Mouse (Mus musculus) heart, postnatal 14 days (tissue): ENCODE measurements at regions not wholly inside any gene's neighbourhood (a gene's known extent, or its start where the extent isn't known, plus 50 kb on each side); places are given as distances from the start of the nearest gene placed in this dataset.

Experiments
- DNase-seq, 2 experiments: peaks; one replicate each; pipeline ENCODE4 v3.0.0; 2021 to 2022
- intact Hi-C: fragments of 180-260 bp; cut with DNase I; formaldehyde crosslinking; loops from one replicate; pipeline ENCODE4 v1.15.1; 2025

- DNase-seq: no peak
- intact Hi-C loops: no loop called here
Measured at GRCm38 (mm10) chr10:118501571-118501970, 60.7 kb downstream of the Ifng start.

GRCm38 (mm10) chr10:118504811-118505210 lies 64.0 kb downstream of the Ifng start:
- peak in 1 of 2 experiments; percentile 3 for DNase-seq
- intact Hi-C loops: no loop called here

GRCm38 (mm10) chr10:118506154-118506553 lies 65.3 kb downstream of the Ifng start:
- intact Hi-C loops: no loop called here
- DNase-seq: no peak

- peak in 1 of 2 experiments; percentile 1 for DNase-seq
- intact Hi-C loops: no loop called here
Measured at GRCm38 (mm10) chr10:118507630-118508029, 66.8 kb downstream of the Ifng start.

GRCm38 (mm10) chr10:118516839-118517238 lies 76.0 kb downstream of the Ifng start:
- DNase-seq: no peak
- intact Hi-C loops: no loop called here

- intact Hi-C loops: no loop called here
- DNase-seq: no peak
Measured at GRCm38 (mm10) chr10:118517995-118518394, 77.1 kb downstream of the Ifng start.

- intact Hi-C loops: loop anchor here (2.0 to 5.0 kb wide), 2 partner anchors 104 to 389 kb away; partner anchors contain the start of gene Ifng
- peak in 1 of 2 experiments; percentile 13 for DNase-seq
Measured at GRCm38 (mm10) chr10:118545966-118546365, 105.1 kb downstream of the Ifng start.

GRCm38 (mm10) chr10:118550201-118550600 lies 109.4 kb downstream of the Ifng start:
- intact Hi-C loops: no loop called here
- DNase-seq: no peak

- DNase-seq: no peak
- intact Hi-C loops: no loop called here
Measured at GRCm38 (mm10) chr10:118558848-118559247, 118.0 kb downstream of the Ifng start.

GRCm38 (mm10) chr10:118564041-118564440 lies 123.2 kb downstream of the Ifng start:
- no peak for DNase-seq
- intact Hi-C loops: no loop called here

- no peak for DNase-seq
- intact Hi-C loops: no loop called here
Measured at GRCm38 (mm10) chr10:118564528-118565268, 123.9 kb downstream of the Ifng start.

- intact Hi-C loops: no loop called here
- DNase-seq: no peak
Measured at GRCm38 (mm10) chr10:118568617-118569016, 127.8 kb downstream of the Ifng start.

GRCm38 (mm10) chr10:118569424-118569823 lies 128.6 kb downstream of the Ifng start:
- intact Hi-C loops: no loop called here
- DNase-seq: peak; percentile 28 to 38

- intact Hi-C loops: no loop called here
Measured at GRCm38 (mm10) chr10:118573247-118573646, 132.4 kb downstream of the Ifng start.

GRCm38 (mm10) chr10:118575570-118575969 lies 134.7 kb downstream of the Ifng start:
- no peak for DNase-seq

More at GRCm38 (mm10) chr10:118573247-118573646, 132.4 kb downstream of the Ifng start:
- DNase-seq: no peak

GRCm38 (mm10) chr10:118581376-118581775 lies 140.5 kb downstream of the Ifng start:
- no peak for DNase-seq
- intact Hi-C loops: no loop called here

More at GRCm38 (mm10) chr10:118575570-118575969, 134.7 kb downstream of the Ifng start:
- intact Hi-C loops: no loop called here

GRCm38 (mm10) chr10:118585821-118586220 lies 145.0 kb downstream of the Ifng start:
- DNase-seq: no peak
- intact Hi-C loops: no loop called here

GRCm38 (mm10) chr10:118588198-118588597 lies 147.4 kb downstream of the Ifng start:
- intact Hi-C loops: no loop called here
- DNase-seq: no peak

- intact Hi-C loops: loop anchor here (1.0 to 10.0 kb wide), 3 partner anchors 202 to 486 kb away; no protein-coding TSS in a partner anchor
- peak; percentile 83 to 93 for DNase-seq
Measured at GRCm38 (mm10) chr10:118592648-118593368, 152.0 kb downstream of the Ifng start.

- DNase-seq: peak; percentile 15 to 37
- intact Hi-C loops: loop anchor here (10.0 kb wide), 1 partner anchor 199 kb away; no protein-coding TSS in a partner anchor
Measured at GRCm38 (mm10) chr10:118596206-118596605, 155.4 kb downstream of the Ifng start.

- intact Hi-C loops: loop anchor here (10.0 kb wide), 1 partner anchor 196 kb away; no protein-coding TSS in a partner anchor
- no peak for DNase-seq
Measured at GRCm38 (mm10) chr10:118598497-118598896, 157.7 kb downstream of the Ifng start.
